Mouse (Mus musculus) limb, embryonic 11.5 days (tissue): ENCODE data around the gene Vps4a. TPM values are rescaled to one million over a fixed set of nuclear protein-coding genes. Genes with fewer than 3 reads are reported as not detected.

Experiments
- ATAC-seq: fragments of 200-750 bp; cut with Nextera tagmentation; 2 replicates; pipeline ENCODE4 v1.8.0; 2017; ENCODE audit warnings: low read depth; ENCODE audit not compliant: insufficient number of reproducible peaks, low FRiP score, low TSS enrichment
- DNase-seq: peaks from one replicate; pipeline ENCODE4 v3.0.0-alpha.2; 2015; ENCODE audit warnings: low spot score
- H3K27ac ChIP-seq: fragments of 300-500 bp; sonication (generic); replicated peaks from 2 replicates; pipeline ENCODE4 v1.5.1; 2014; ENCODE audit warnings: low read depth, mild to moderate bottlenecking, low read length
- H3K27me3 ChIP-seq: fragments of 300-500 bp; sonication (generic); 2 replicates; pipeline ENCODE4 v1.6.1; 2014; ENCODE audit warnings: mild to moderate bottlenecking, low read length, mixed read lengths; ENCODE audit not compliant: control insufficient read depth, insufficient read depth
- H3K36me3 ChIP-seq: fragments of 300-500 bp; sonication (generic); 2 replicates; pipeline ENCODE4 v1.6.1; 2014; ENCODE audit warnings: mild to moderate bottlenecking, low read length, moderate library complexity, mixed read lengths; ENCODE audit not compliant: control insufficient read depth, insufficient read depth
- H3K4me1 ChIP-seq: fragments of 300-500 bp; sonication (generic); 2 replicates; pipeline ENCODE4 v1.6.1; 2014; ENCODE audit warnings: low read length, mixed read lengths; ENCODE audit not compliant: control insufficient read depth, insufficient read depth
- H3K4me2 ChIP-seq: fragments of 300-500 bp; sonication (generic); 2 replicates; pipeline ENCODE4 v1.6.1; 2014; ENCODE audit warnings: low read depth, mild to moderate bottlenecking, moderate library complexity; ENCODE audit not compliant: severe bottlenecking
- H3K4me3 ChIP-seq: fragments of 300-500 bp; sonication (generic); 2 replicates; pipeline ENCODE4 v1.5.1; 2014; ENCODE audit warnings: low read depth, low read length
- H3K9ac ChIP-seq: fragments of 300-500 bp; sonication (generic); 2 replicates; pipeline ENCODE4 v1.6.1; 2014; ENCODE audit warnings: mild to moderate bottlenecking, low read length
- H3K9me3 ChIP-seq: fragments of 300-500 bp; sonication (generic); 2 replicates; pipeline ENCODE4 v1.6.1; 2016; ENCODE audit warnings: low read length; ENCODE audit not compliant: control insufficient read depth
- WGBS: fragments of 180-500 bp; shearing (Covaris S2); extraction: QIAGEN DNeasy Blood & Tissue Kit; methylation state at CpG from one replicate; pipeline ENCODE4 v1.1.7; 2014; 5-methylcytosine and 5-hydroxymethylcytosine counted together
- polyA plus RNA-seq: library from polyadenylated mRNA; unstranded; fragments of >200 nt; fragmentation: Nextera tagmentation; extraction: Ambion mirVana; gene quantifications from 2 replicates; pipeline ENCODE4 v1.2.1, GENCODE M21; 2014

Vps4a gene
- polyA plus RNA-seq, 1 experiment from 2014 or later: 71.4 TPM

- Histone ChIP-seq H3K4me1 (peaks cover 9% of the 10 kb centered on the region), H3K36me3 (peaks cover 13% of the 10 kb centered on the region; the same call in 1 of the 2 replicates), H3K27ac (no peak overlapping the region), H3K4me3 (no peak overlapping the region), H3K4me2 (no peak overlapping the region), H3K9me3 (no peaks in the 10 kb centered on the region), H3K27me3 (no peaks in the 10 kb centered on the region), H3K9ac (no peak overlapping the region)
- WGBS: 85% methylated on average over 3 of the region's 3 CpGs
- ATAC-seq: no peak
- no peak for DNase-seq
Observed at GRCm38 (mm10) chr8:107035641-107036040, 4.6 kb downstream of the Vps4a start.

GRCm38 (mm10) chr8:107036626-107037025 is 5.6 kb downstream of the Vps4a start:
- Histone ChIP-seq H3K4me2 (no peak overlapping the region), H3K9me3 (no peaks in the 10 kb centered on the region), H3K4me1 (peaks cover 9% of the 10 kb centered on the region), H3K9ac (no peak overlapping the region), H3K36me3 (peaks cover 14% of the 10 kb centered on the region; the same call in 1 of the 2 replicates), H3K27ac (no peak overlapping the region), H3K4me3 (no peak overlapping the region), H3K27me3 (no peaks in the 10 kb centered on the region)
- ATAC-seq (no peak), DNase-seq (no peak)
- WGBS: 94% methylated on average over 8 of the region's 8 CpGs

- no peaks in the 10 kb centered on the region for H3K9me3 ChIP-seq
- H3K4me1 ChIP-seq: no peaks in the 10 kb centered on the region
- H3K4me3 ChIP-seq: no peak overlapping the region
- H3K4me2 ChIP-seq: no peak overlapping the region
- peaks cover 35% of the 10 kb centered on the region for H3K36me3 ChIP-seq
- DNase-seq (no peak), ATAC-seq (no peak)
- no peaks in the 10 kb centered on the region for H3K27me3 ChIP-seq
- WGBS: 83% methylated on average over 7 of the region's 7 CpGs
- no peak overlapping the region for H3K27ac ChIP-seq
- no peak overlapping the region for H3K9ac ChIP-seq
Observed at GRCm38 (mm10) chr8:107040632-107041031, 9.6 kb downstream of the Vps4a start.

GRCm38 (mm10) chr8:107045478-107045877 is 14.5 kb downstream of the Vps4a start:
- no peaks in the 10 kb centered on the region for H3K9me3 ChIP-seq
- H3K4me1 ChIP-seq: no peaks in the 10 kb centered on the region
- H3K36me3 ChIP-seq: peaks cover 35% of the 10 kb centered on the region
- ATAC-seq (no peak), DNase-seq (no peak)
- WGBS: 89% methylated on average over 6 of the region's 6 CpGs
- no peak overlapping the region; the same call in 1 of the 2 replicates for H3K9ac ChIP-seq
- H3K4me3 ChIP-seq: no peak overlapping the region
- no peaks in the 10 kb centered on the region for H3K27me3 ChIP-seq
- no peak overlapping the region for H3K4me2 ChIP-seq
- no peak overlapping the region for H3K27ac ChIP-seq

- DNase-seq (no peak), ATAC-seq (no peak)
- 89% methylated on average over 5 of the region's 5 CpGs for WGBS
- no peaks in the 10 kb centered on the region for H3K4me1 ChIP-seq
- H3K9me3 ChIP-seq: no peaks in the 10 kb centered on the region
- H3K27me3 ChIP-seq: no peaks in the 10 kb centered on the region
- H3K4me2 ChIP-seq: peak overlapping the region; percentile 71; the same call in 1 of the 2 replicates
- H3K27ac ChIP-seq: no peak overlapping the region
- no peak overlapping the region for H3K9ac ChIP-seq
- no peak overlapping the region for H3K4me3 ChIP-seq
- H3K36me3 ChIP-seq: peaks cover 38% of the 10 kb centered on the region
Observed at GRCm38 (mm10) chr8:107046976-107047375, 16.0 kb downstream of the Vps4a start.

GRCm38 (mm10) chr8:107048061-107048941 is 17.3 kb downstream of the Vps4a start, which contains the start of gene Pdf:
Gene Pdf, minus strand, starts transcription at chr8:107048614.
- no peaks in the 10 kb centered on the region for H3K27me3 ChIP-seq
- peak within 1 kb of the TSS; percentile 83 for H3K4me3 ChIP-seq
- under 1% methylated on average over 87 of the region's 87 CpGs for WGBS
- peaks cover 43% of the 10 kb centered on the region for H3K36me3 ChIP-seq
- peak within 1 kb of the TSS; percentile 88 for H3K27ac ChIP-seq
- peak; percentile 75 for ATAC-seq
- DNase-seq: peak; percentile 79
- H3K9ac ChIP-seq: peak within 1 kb of the TSS; percentile 82
- no peaks in the 10 kb centered on the region for H3K9me3 ChIP-seq
- H3K4me2 ChIP-seq: peak within 1 kb of the TSS; percentile 71
- H3K4me1 ChIP-seq: no peaks in the 10 kb centered on the region

- DNase-seq (no peak), ATAC-seq (no peak)
- Histone ChIP-seq H3K27me3 (no peaks in the 10 kb centered on the region), H3K9me3 (no peaks in the 10 kb centered on the region), H3K36me3 (peaks cover 42% of the 10 kb centered on the region), H3K4me3 (peak overlapping the region; percentile 83; the same call in 1 of the 2 replicates), H3K4me1 (no peaks in the 10 kb centered on the region), H3K9ac (no peak overlapping the region), H3K27ac (peak overlapping the region; percentile 88; the same call in 1 of the 2 replicates), H3K4me2 (peak overlapping the region; percentile 71; the same call in 1 of the 2 replicates)
- 98% methylated on average over 4 of the region's 4 CpGs for WGBS
Observed at GRCm38 (mm10) chr8:107049480-107049879, 18.5 kb downstream of the Vps4a start.

GRCm38 (mm10) chr8:107052046-107052445 is 21.0 kb downstream of the Vps4a start:
- no peaks in the 10 kb centered on the region for H3K9me3 ChIP-seq
- no peak for DNase-seq
- peaks cover 27% of the 10 kb centered on the region for H3K36me3 ChIP-seq
- H3K4me2 ChIP-seq: no peak overlapping the region
- H3K4me3 ChIP-seq: no peak overlapping the region
- no peaks in the 10 kb centered on the region for H3K27me3 ChIP-seq
- ATAC-seq: no peak
- H3K4me1 ChIP-seq: no peaks in the 10 kb centered on the region
- H3K27ac ChIP-seq: no peak overlapping the region
- no peak overlapping the region for H3K9ac ChIP-seq
- 96% methylated on average over 8 of the region's 8 CpGs for WGBS
